Mouse (Mus musculus): ENCODE measurements around the gene Gm11939.
"Not testable (repeated sequence)": the region's sequence is repeated elsewhere in the genome, so short reads cannot be mapped to it uniquely, and the experiment has no call there.

The Gm11939 gene

GRCm38 (mm10) chr11:99559366-99559765 is at the start of gene Gm11939:
TSS of gene Gm11939 (minus strand) at chr11:99559466.
- no peak for DNase-seq (ENCODE audit: low spot score in 2 of 2)

- DNase-seq (ENCODE audit: low spot score in 2 of 2): not testable (repeated sequence)
These were observed 43.9 kb upstream of the Gm11939 start, which contains the start of gene Gm11938 for GRCm38 (mm10) chr11:99603208-99603607. TSS of gene Gm11938 (minus strand) at chr11:99603308.

- not testable (repeated sequence) for DNase-seq (ENCODE audit: low spot score in 2 of 2)
These were observed 38.5 kb upstream of the Gm11939 start, which contains the start of gene Krtap9-3 for GRCm38 (mm10) chr11:99597742-99598141. TSS of gene Krtap9-3 (minus strand) at chr11:99598105.

- DNase-seq (ENCODE audit: low spot score in 2 of 2): no peak
These were observed 31.7 kb upstream of the Gm11939 start, which contains the start of gene Krtap1-3 for GRCm38 (mm10) chr11:99590981-99591380. TSS of gene Krtap1-3 (minus strand) at chr11:99591339.

GRCm38 (mm10) chr11:99585096-99585495 is 25.8 kb upstream of the Gm11939 start:
- no peak for DNase-seq (ENCODE audit: low spot score in 2 of 2)

- no peak for DNase-seq (ENCODE audit: low spot score in 2 of 2)
These were observed 24.0 kb upstream of the Gm11939 start, which contains the start of gene Krtap1-4 for GRCm38 (mm10) chr11:99583245-99583704. TSS of gene Krtap1-4 (minus strand) at chr11:99583654.

- DNase-seq (ENCODE audit: low spot score in 2 of 2): no peak
These were observed 22.3 kb upstream of the Gm11939 start for GRCm38 (mm10) chr11:99581564-99581963.

GRCm38 (mm10) chr11:99581051-99581450 is 21.8 kb upstream of the Gm11939 start:
- DNase-seq (ENCODE audit: low spot score in 2 of 2): no peak

- no peak for DNase-seq (ENCODE audit: low spot score in 2 of 2)
These were observed 21.4 kb upstream of the Gm11939 start, which contains the start of gene Krtap1-5 for GRCm38 (mm10) chr11:99580636-99581035. TSS of gene Krtap1-5 (minus strand) at chr11:99581016.

- peak; percentile 65 to 77 for DNase-seq (ENCODE audit: low spot score in 2 of 2)
These were observed 14.8 kb upstream of the Gm11939 start for GRCm38 (mm10) chr11:99574106-99574505.

GRCm38 (mm10) chr11:99573164-99573563 is 13.9 kb upstream of the Gm11939 start:
- no peak for DNase-seq (ENCODE audit: low spot score in 2 of 2)

- DNase-seq (ENCODE audit: low spot score in 2 of 2): no peak
These were observed 7.3 kb upstream of the Gm11939 start, which contains the start of gene Krtap3-1 for GRCm38 (mm10) chr11:99566530-99566929. TSS of gene Krtap3-1 (minus strand) at chr11:99566630.

GRCm38 (mm10) chr11:99562580-99562979 is 3.3 kb upstream of the Gm11939 start:
- DNase-seq (ENCODE audit: low spot score in 2 of 2): no peak

GRCm38 (mm10) chr11:99557976-99558745 is 1.1 kb downstream of the Gm11939 start:
- no peak for DNase-seq (ENCODE audit: low spot score in 2 of 2)

GRCm38 (mm10) chr11:99556753-99557152 is 2.5 kb downstream of the Gm11939 start, which contains the start of gene Krtap3-2:
TSS of gene Krtap3-2 (minus strand) at chr11:99556853.
- no peak for DNase-seq (ENCODE audit: low spot score in 2 of 2)

- no peak for DNase-seq (ENCODE audit: low spot score in 2 of 2)
These were observed 3.1 kb downstream of the Gm11939 start for GRCm38 (mm10) chr11:99556195-99556594.

GRCm38 (mm10) chr11:99550765-99551164 is 8.5 kb downstream of the Gm11939 start, which contains the start of gene Krtap3-3:
TSS of gene Krtap3-3 (minus strand) at chr11:99550865.
- no peak for DNase-seq (ENCODE audit: low spot score in 2 of 2)

- DNase-seq (ENCODE audit: low spot score in 2 of 2): no peak
These were observed 11.4 kb downstream of the Gm11939 start for GRCm38 (mm10) chr11:99547892-99548291.

- no peak for DNase-seq (ENCODE audit: low spot score in 2 of 2)
These were observed 19.5 kb downstream of the Gm11939 start for GRCm38 (mm10) chr11:99539721-99540120.

GRCm38 (mm10) chr11:99521288-99521860 is 37.9 kb downstream of the Gm11939 start, which contains the start of gene Krt39:
TSS of gene Krt39 (minus strand) at chr11:99521338.
- no peak for DNase-seq (ENCODE audit: low spot score in 2 of 2)

- DNase-seq (ENCODE audit: low spot score in 2 of 2): peak; percentile 52 to 54
These were observed 45.2 kb downstream of the Gm11939 start for GRCm38 (mm10) chr11:99514098-99514497.
